Mouse (Mus musculus) retina, postnatal 7 days (tissue): Measurements from ENCODE around the gene Tmem63c.

Source experiments
- DNase-seq: peaks from one replicate; pipeline ENCODE4 v3.0.0-alpha.2; 2012; ENCODE audit warnings: low read depth, low spot score

The Tmem63c gene

DNA sequence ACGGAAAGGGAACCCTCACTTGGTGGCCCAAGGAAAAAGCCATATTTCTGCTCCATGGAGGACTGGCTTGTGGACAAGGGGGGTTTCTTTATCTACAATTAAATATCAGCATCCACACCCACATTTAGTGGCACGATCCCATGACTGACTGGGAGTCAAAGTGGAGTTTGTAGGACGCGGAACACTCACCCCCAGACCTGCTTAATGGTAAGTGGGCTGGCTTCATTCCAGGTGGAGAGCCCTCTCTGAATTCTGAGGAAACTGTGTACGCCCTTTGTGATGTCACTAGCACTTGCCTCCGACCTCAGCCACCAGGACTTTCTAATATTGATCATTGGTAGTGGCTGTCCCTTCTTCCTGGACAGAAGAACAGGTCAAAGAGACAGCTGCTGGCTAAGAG, at the start of gene Tmem63c:
Gene Tmem63c, plus strand, starts transcription at position 301 of the 400 bp plus-strand sequence.
- DNase-seq: no peak

- no peak for DNase-seq
These were observed 47.9 kb upstream of the Tmem63c start for GRCm38 (mm10) chr12:86973216-86973615.

- DNase-seq: no peak
These were observed 47.4 kb upstream of the Tmem63c start for GRCm38 (mm10) chr12:86973706-86974105.

DNA sequence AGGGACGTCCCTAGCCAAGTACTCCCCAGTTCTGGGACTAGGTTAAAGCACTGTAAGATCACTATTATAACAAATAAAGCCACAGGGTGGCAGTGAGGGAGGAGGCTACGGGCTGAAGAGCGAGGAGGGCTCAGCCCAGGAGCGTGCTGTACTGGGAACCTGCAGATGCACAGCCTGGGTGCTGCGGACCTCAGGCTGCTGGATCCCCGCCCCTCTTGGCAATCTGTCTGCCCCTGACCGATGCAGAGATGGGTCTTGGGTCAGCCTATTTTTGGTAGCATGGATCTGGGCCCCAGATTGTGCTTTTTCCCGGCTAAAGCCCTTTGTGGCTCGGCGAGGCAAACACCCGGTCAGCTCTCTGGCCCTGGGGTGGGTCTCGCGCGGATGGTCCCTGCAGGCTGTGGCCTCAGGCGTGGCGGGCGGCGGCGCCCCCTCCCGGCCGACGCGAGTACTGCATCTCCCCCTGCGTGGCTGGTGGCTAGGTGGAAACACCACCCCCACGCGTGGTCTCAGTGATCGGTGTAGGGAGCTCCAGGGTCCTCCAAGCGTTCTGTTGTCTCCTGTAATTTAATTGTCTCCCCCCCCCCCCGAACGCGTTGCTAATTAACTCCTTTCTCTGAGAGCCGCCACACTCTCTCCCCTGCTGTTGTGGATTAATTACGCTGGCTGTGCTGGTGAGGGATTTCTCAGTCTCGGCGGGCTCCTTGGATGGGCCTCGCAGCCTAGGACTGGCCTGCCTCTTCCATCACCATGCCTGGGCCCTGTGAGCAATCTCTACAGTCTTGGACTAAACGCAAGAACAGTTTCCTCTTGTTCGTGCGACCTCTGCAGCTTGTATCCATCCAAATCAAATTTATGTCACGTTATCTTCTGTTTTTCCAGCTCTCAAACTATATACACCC, 46.5 kb upstream of the Tmem63c start:
- peak; percentile 48 for DNase-seq

- DNase-seq: no peak
These were observed 45.4 kb upstream of the Tmem63c start for GRCm38 (mm10) chr12:86975761-86976160.

GRCm38 (mm10) chr12:86976511-86977168, 44.5 kb upstream of the Tmem63c start:
- no peak for DNase-seq

DNA sequence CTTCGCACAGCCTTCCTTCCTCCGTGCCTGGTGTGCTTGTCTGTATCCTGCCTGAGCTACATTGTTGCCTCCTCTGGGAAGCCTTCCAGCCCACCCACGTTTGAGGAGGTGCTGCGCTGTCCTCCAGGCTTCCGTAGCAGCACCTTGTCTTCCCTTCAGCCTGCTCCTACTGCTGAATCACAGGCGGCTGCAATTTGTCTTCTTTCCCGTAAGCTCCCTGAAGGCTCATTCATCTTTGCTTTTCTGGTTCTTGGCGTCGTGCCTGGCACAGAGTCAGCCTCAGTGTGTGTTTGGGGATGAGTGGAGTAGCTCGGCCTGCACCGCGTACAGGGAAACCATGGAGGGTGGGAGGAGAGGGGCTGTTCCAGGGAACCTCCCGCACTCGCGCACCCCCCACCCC, 43.3 kb upstream of the Tmem63c start:
- no peak for DNase-seq

GRCm38 (mm10) chr12:86981180-86981579, 40.0 kb upstream of the Tmem63c start:
- no peak for DNase-seq

GRCm38 (mm10) chr12:86983470-86984193, 37.5 kb upstream of the Tmem63c start:
- no peak for DNase-seq

DNA sequence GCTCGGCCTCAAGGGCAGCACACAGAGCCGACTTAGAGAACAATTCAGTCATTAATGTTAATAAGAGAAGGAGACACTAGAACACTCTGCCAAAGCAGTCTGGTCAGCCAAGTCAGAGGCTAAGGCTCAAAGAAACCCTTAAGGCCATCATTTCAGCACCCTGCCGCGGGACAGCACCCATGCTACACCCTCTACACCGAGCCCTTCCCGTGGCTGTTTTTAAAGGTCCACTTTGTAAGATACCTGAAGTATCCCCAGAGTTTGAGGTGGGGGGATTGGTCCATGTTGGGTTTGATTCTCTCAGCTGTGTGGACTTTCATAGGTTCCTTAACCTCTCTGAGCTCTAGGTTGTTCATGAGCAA, 37.0 kb upstream of the Tmem63c start:
- no peak for DNase-seq

DNA sequence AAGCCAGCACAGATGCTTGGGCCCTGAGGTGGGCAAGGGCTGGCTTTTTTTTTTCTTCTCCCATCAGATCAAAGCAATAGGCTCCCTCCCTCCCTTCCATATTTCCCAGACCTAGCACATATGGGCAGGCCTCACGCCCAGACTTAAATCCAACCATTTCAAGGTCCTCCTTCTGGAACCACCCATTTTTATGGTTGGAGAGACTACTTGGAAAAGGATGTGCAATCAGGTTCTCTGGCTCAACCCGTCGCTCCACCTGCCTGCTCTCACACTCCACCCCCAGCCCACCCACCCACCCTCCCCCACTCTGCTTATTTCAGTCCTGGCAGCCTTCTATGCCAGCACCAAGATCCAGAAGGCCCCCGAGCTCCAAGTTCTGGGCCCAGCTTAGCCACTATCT, 34.6 kb upstream of the Tmem63c start:
- DNase-seq: no peak

GRCm38 (mm10) chr12:86988227-86988626, 32.9 kb upstream of the Tmem63c start:
- no peak for DNase-seq

DNA sequence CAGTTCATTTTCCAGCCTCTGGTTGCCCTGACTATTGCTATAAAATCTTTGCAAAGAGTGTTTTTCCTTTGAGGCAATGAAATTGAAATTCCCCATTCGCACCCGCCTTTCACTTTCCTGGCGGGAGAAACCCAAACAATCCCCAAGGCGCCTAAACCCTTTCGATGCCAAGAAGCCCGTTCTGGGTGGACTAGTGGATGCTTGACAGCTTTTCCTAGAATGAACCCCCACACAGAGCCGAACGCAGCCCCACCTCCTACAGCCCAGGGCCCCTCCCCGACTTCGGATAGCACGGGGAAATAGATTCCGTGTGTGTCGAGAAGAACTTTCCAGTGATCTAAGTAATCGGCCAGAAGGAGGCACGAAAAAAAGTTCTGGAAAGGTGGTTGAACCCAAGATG, 31.8 kb upstream of the Tmem63c start:
- no peak for DNase-seq

GRCm38 (mm10) chr12:86989890-86990754, 31.0 kb upstream of the Tmem63c start, which contains the start of gene Zdhhc22:
Gene Zdhhc22, minus strand, starts transcription at chr12:86990430.
- no peak for DNase-seq

DNA sequence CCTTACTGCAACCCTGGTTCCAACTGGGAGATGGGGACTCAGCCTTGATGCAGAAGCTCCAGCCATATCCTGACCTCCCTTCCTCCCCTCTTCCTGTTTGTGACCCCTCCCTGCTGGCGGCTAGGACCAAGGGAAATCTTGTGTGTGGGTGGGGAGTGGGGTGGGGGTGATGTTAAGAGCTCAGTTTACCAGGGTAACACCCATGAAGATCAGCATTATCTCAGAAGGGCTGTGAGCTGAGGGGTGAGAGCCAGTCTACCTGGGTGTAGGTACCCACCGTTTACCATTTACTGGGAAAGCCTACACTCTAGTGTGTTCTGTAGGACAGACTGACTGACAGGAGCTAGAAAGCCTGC, 30.4 kb upstream of the Tmem63c start:
- DNase-seq: no peak

- DNase-seq: no peak
These were observed 27.0 kb upstream of the Tmem63c start for GRCm38 (mm10) chr12:86994166-86994565.

DNA sequence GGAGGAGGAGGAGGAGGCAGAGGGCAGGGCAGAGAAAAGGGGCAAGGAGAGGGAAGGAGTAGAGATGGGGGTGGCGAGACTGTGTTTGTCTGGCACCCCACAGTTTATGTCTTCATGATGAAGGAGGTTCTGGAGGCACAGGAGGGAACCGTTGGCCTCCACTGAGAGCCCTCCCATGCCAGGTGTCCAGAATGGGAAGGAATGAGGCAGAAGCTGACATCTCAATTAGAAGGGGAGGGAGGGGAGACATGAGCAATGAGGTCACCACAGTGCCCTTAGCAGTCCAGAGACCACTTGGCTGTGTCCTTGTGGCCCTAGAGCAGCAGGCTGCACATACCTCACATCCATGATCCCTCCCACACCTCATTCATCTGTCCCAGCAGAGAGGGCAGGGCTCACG, 26.4 kb upstream of the Tmem63c start:
- DNase-seq: no peak

DNA sequence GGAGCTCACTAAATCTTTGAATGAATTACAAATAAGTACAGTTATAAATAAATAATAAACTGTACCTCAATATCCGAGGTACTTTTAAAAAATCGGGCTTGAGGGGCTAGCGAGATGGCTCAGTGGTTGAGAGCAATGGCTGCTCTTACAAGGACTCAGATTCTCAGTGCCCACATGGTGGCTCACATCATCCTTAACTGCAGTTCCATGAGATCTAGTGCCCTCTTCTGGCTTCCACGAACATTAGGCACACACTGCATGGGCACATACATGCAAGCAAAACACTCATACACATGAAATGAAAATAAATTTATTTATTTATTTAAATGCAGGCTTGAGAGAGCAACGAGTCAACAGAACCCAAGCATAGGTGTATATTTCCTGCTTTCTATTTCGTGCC, 25.2 kb upstream of the Tmem63c start:
- no peak for DNase-seq

DNA sequence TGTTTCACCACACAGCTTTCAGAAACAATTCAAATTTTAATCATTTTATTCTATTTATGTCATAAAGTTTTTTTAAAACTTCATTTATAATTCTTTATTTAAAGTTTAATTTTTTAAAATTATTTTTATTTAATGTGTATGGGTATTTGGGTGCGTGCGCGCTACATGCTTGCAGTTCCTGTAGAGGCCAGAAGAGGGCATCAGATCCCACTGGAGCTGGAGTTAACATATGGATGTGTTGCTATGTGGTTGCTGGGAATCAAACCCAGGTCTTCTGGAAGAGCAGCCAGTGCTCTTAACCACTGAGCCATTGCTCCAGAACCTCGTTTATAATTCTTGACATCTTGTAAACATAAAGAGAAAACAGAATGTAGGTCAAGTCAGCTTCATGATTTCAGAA, 22.4 kb upstream of the Tmem63c start:
- no peak for DNase-seq

GRCm38 (mm10) chr12:86999283-86999820, 21.8 kb upstream of the Tmem63c start:
- no peak for DNase-seq

GRCm38 (mm10) chr12:87000151-87000839, 20.8 kb upstream of the Tmem63c start:
- peak; percentile 65 for DNase-seq
